Comparison of ENCODE assay signal across 18 mouse cellular contexts in genomic region chr11:88170606-88171005, GRCm38 (mm10).
"Had no signal": no experiment of that assay in that cellular context is flagged by ENCODE, and none has a peak within 500 bp of the region (broad histone marks: within the 10 kb centered on the region; RNA-seq: fewer than 3 reads in every experiment).

No protein-coding gene starts in this region.

- DNase-seq: lung, adult 18-20 months; lung, embryonic 14.5 days; lung, postnatal 10 days; lung, postnatal 4 days; midbrain, embryonic 14.5 days; retina, postnatal 1 day; right cerebral cortex, adult 18-20 months; right cerebral cortex, postnatal 25 days; right cerebral cortex, postnatal 4 days; spleen, adult 18-20 months; thymus, adult 2 months; thymus, postnatal 25 days had no signal

- H3K4me3 ChIP-seq: midbrain, embryonic 12.5 days; myocyte; neural tube, embryonic 13.5 days; neural tube, embryonic 15.5 days; stomach, embryonic 15.5 days had no signal

- H3K27ac ChIP-seq: midbrain, embryonic 12.5 days; neural tube, embryonic 13.5 days; neural tube, embryonic 15.5 days; stomach, embryonic 15.5 days; stomach, postnatal 0 days had no signal
